12 mouse cellular contexts compared by ENCODE assay signal in the genomic region with DNA sequence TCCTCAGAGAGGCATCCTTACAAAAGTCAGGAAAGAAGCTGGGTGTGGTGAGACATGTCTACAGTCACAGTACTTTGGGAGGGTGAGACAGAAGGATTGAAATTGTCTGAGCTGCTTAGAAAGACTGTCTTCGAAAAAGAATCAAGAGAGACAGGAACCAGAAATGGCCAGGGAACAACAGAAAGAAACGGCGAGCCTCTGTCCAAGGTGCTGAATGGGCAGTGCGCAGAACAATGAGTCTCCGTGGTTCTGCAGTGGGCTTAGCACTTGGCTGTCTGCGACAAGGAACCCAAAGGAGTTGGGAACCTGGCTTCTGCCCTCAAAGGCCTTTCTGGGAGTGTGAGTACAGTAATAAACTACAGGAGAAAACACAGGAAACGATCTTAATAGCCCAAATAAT.
DNase-seq lines count a peak whose midpoint lies in the region; TF ChIP-seq lines count a peak whose summit lies in the region.
"Had no signal": no experiment of that assay in that cellular context is flagged by ENCODE, and none has a peak within 500 bp of the region (broad histone marks: within the 10 kb centered on the region; RNA-seq: fewer than 3 reads in every experiment).

No protein-coding gene starts in this region.

- peaks cover 2 to 13% of the 10 kb centered on the region in 2 experiments; a peak in 2 of 4 replicates for H3K4me1 ChIP-seq in CH12.LX (ENCODE audit: control insufficient read depth in 1 of 2, insufficient read depth in 2 of 2)

- TF ChIP-seq EP300 in CH12.LX (IDR thresholded peaks at IDR 0.05; ENCODE audit: low read length) = no peak

- H3K27ac ChIP-seq in CH12.LX (ENCODE audit: insufficient read depth, low read depth) = no peak overlapping the region

- in situ Hi-C loops in CH12.LX (cut with MboI; ENCODE audit: low pct_ligation_motif_present, low pct_unique_long_range_greater_than_20kb, low sequenced_read_pairs) = no loop called here

- H3K36me3 ChIP-seq in CH12.LX (replicated peaks in 1 of 2; ENCODE audit: control insufficient read depth in 1 of 2, insufficient read depth in 1 of 2, low read length in 1 of 2) = no peaks in the 10 kb centered on the region

- H3K79me2 ChIP-seq in CH12.LX (replicated peaks; ENCODE audit: control insufficient read depth, extremely low read depth, insufficient read depth, poor library complexity, severe bottlenecking) = no peaks in the 10 kb centered on the region

- no peak for TF ChIP-seq RAD21 in CH12.LX (IDR thresholded peaks at IDR 0.05; ENCODE audit: low read depth, low read length)

- dilution Hi-C loops in CH12.LX (cut with MboI; ENCODE audit: extremely low pct_ligation_motif_present, extremely low pct_unique_long_range_greater_than_20kb, low sequenced_read_pairs) = no loop called here

- no peak overlapping the region for H3K9ac ChIP-seq in CH12.LX (ENCODE audit: insufficient read depth, low read depth)

- H3K9me3 ChIP-seq in CH12.LX (replicated peaks; ENCODE audit: low read length) = no peaks in the 10 kb centered on the region

- H3K4me2 ChIP-seq in CH12.LX (ENCODE audit: insufficient read depth, low read depth, poor library complexity, severe bottlenecking) = no peak overlapping the region

- peak; percentile 4 for DNase-seq in kidney, postnatal 14 days
- DNase-seq in kidney, adult 8-10 months = no peak
- DNase-seq in CH12.LX (ENCODE audit: extremely low read depth) (peak; percentile 49), NIH3T3 (ENCODE audit: low read depth) (peak; percentile 73)
- peak; percentile 14 for DNase-seq in induced T-regulatory cell, adult 2 months (ENCODE audit: low read depth)
- no peak for DNase-seq in layer of hippocampus, adult 11-12 months (ENCODE audit: low spot score)
- DNase-seq in layer of hippocampus, adult 9-10 months (ENCODE audit: low spot score) = no peak
- no peak for DNase-seq in gastrocnemius, postnatal 36 days
- DNase-seq: cerebellum, adult 9-10 months; gastrocnemius, postnatal 25 days; layer of hippocampus, adult 9-11 months had no signal

- H3K4me3 ChIP-seq in CH12.LX (replicated peaks in 1 of 3; ENCODE audit: low read depth in 2 of 3, low read length in 2 of 3, poor library complexity in 1 of 3) = no peak overlapping the region
- H3K4me3 ChIP-seq: megakaryocyte, embryonic 14.5 days had no signal

- peaks cover 6% of the 10 kb centered on the region for H3K27me3 ChIP-seq in CH12.LX (replicated peaks)

- no peak for TF ChIP-seq POLR2A in CH12.LX (IDR thresholded peaks at IDR 0.05; ENCODE audit: low read depth, low read length)

- no peak for TF ChIP-seq CTCF in CH12.LX (conservative IDR thresholded peaks at IDR 0.05 in 1 of 2, IDR thresholded peaks at IDR 0.05 in 1 of 2; ENCODE audit: low read depth in 2 of 2, low read length in 2 of 2)

- intact Hi-C loops in gastrocnemius, postnatal 36 days (cut with DNase I) = no loop called here

TF ChIP-seq in CH12.LX, 34 proteins besides CTCF, POLR2A, EP300 and RAD21:
- TF ChIP-seq SIN3A (IDR thresholded peaks at IDR 0.05; ENCODE audit: low read length) (0 out of 2 replicates have a peak, but pooled peaks have one; percentile 44), MXI1 (IDR thresholded peaks at IDR 0.05; ENCODE audit: low read depth, low read length) (peak; percentile 54; the same call in 1 of the 2 replicates), SMC3 (IDR thresholded peaks at IDR 0.05; ENCODE audit: low read depth, low read length) (peak; percentile 22; the same call in 1 of the 2 replicates), NRF1 (IDR thresholded peaks at IDR 0.05; ENCODE audit: low read depth, low read length) (no peak), KAT2A (IDR thresholded peaks at IDR 0.05; ENCODE audit: insufficient replicate concordance, low read length) (no peak)
TF ChIP-seq in CH12.LX: peak in this region for 3.

Comparison
In these comparisons a context has a peak if more than half of its experiments do, and no peak if none do; other contexts are left out.
1. DNase-seq: peak in kidney, postnatal 14 days (single experiment), CH12.LX (single experiment), NIH3T3 (single experiment) and induced T-regulatory cell, adult 2 months (single experiment); none in kidney, adult 8-10 months (0 of 2), layer of hippocampus, adult 11-12 months (single experiment), layer of hippocampus, adult 9-10 months (single experiment) and gastrocnemius, postnatal 36 days (0 of 2).